Mouse (Mus musculus) heart, postnatal 14 days (tissue): ENCODE results near the gene Casc3. TPM values are rescaled to one million over a fixed set of nuclear protein-coding genes. Genes with fewer than 3 reads are reported as not detected.
A peak's percentile ranks its signal among the peaks of the same experiment; 100 is the strongest.

Experiments used
- DNase-seq, 2 experiments: peaks; one replicate each; pipeline ENCODE4 v3.0.0; 2021 to 2022
- intact Hi-C: fragments of 180-260 bp; cut with DNase I; formaldehyde crosslinking; loops from one replicate; pipeline ENCODE4 v1.15.1; 2025
- total RNA-seq, 2 experiments: library from RNA; stranded (reverse); gene quantifications; 2 replicates each; pipeline ENCODE4 v1.2.3; 2021

Gene Casc3
- total RNA-seq, 2 experiments from 2014 or later: 23.6 to 25.0 TPM

GRCm38 (mm10) chr11:98854116-98854515 is 49.4 kb downstream of the Casc3 start:
- intact Hi-C loops: loop anchor here (10.0 kb wide), 1 partner anchor 271 kb away; no protein-coding TSS in a partner anchor
- DNase-seq: no peak

GRCm38 (mm10) chr11:98854659-98855058 is 50.0 kb downstream of the Casc3 start:
- intact Hi-C loops: loop anchor here (10.0 kb wide), 1 partner anchor 270 kb away; no protein-coding TSS in a partner anchor
- no peak for DNase-seq

GRCm38 (mm10) chr11:98858759-98859731 is 54.3 kb downstream of the Casc3 start:
- peak; percentile 85 to 94 for DNase-seq
- intact Hi-C loops: loop anchor here (1.0 to 10.0 kb wide), 2 partner anchors 50 to 266 kb away; no protein-coding TSS in a partner anchor

- DNase-seq: peak; percentile 96 to 97
- intact Hi-C loops: loop anchor here (5.0 kb wide), 1 partner anchor 104 kb away; no protein-coding TSS in a partner anchor
These were observed 58.5 kb downstream of the Casc3 start, which contains the start of gene Wipf2 for GRCm38 (mm10) chr11:98863028-98863750. Gene Wipf2, plus strand, starts transcription at chr11:98863638.

- intact Hi-C loops: loop anchor here (5.0 kb wide), 1 partner anchor 103 kb away; no protein-coding TSS in a partner anchor
- DNase-seq: no peak
These were observed 59.2 kb downstream of the Casc3 start for GRCm38 (mm10) chr11:98863751-98864429.

- intact Hi-C loops: no loop called here
- DNase-seq: no peak
These were observed 62.6 kb downstream of the Casc3 start for GRCm38 (mm10) chr11:98867293-98867692.

GRCm38 (mm10) chr11:98869906-98870305 is 65.2 kb downstream of the Casc3 start:
- intact Hi-C loops: no loop called here
- no peak for DNase-seq

- no peak for DNase-seq
- intact Hi-C loops: no loop called here
These were observed 66.1 kb downstream of the Casc3 start for GRCm38 (mm10) chr11:98870791-98871190.

- intact Hi-C loops: no loop called here
- no peak for DNase-seq
These were observed 66.7 kb downstream of the Casc3 start for GRCm38 (mm10) chr11:98871416-98871815.

- peak; percentile 27 to 33 for DNase-seq
These were observed 67.3 kb downstream of the Casc3 start for GRCm38 (mm10) chr11:98872040-98872439.

GRCm38 (mm10) chr11:98873900-98874299 is 69.2 kb downstream of the Casc3 start:
- intact Hi-C loops: no loop called here

More at GRCm38 (mm10) chr11:98872040-98872439, 67.3 kb downstream of the Casc3 start:
- intact Hi-C loops: no loop called here

GRCm38 (mm10) chr11:98877001-98877400 is 72.3 kb downstream of the Casc3 start:
- intact Hi-C loops: no loop called here
- DNase-seq: no peak

More at GRCm38 (mm10) chr11:98873900-98874299, 69.2 kb downstream of the Casc3 start:
- peak; percentile 38 to 62 for DNase-seq

Other genes with a start within 250 kb of the Casc3 start
- gene Ormdl3, start 217.5 kb upstream of the Casc3 start, total RNA-seq: 10 to 100 TPM; 35.0 to 37.1 TPM
- gene Lrrc3c, start 206.6 kb upstream of the Casc3 start, total RNA-seq: not detected
- 10 to 100 TPM in 1 of 2 experiments, 1 to 10 TPM in 1; 8.8 to 12.9 TPM for gene Gm12355, start 179.2 kb upstream of the Casc3 start, total RNA-seq
- gene Gsdma3, start 178.5 kb upstream of the Casc3 start, total RNA-seq: 1 to 10 TPM; 4.4 to 4.5 TPM
- gene Gsdma2, start 158.1 kb upstream of the Casc3 start, total RNA-seq: under 1 TPM; 0.22 to 0.50 TPM
- not detected for gene Gsdma, start 140.6 kb upstream of the Casc3 start, total RNA-seq
- gene Psmd3, start 122.4 kb upstream of the Casc3 start, total RNA-seq: 100 to 1,000 TPM; 110 TPM
- not detected for gene Csf3, start 103.6 kb upstream of the Casc3 start, total RNA-seq
- gene Med24, start 75.5 kb upstream of the Casc3 start, total RNA-seq: 10 to 100 TPM; 49.5 to 49.8 TPM
- 100 to 1,000 TPM; 123 to 130 TPM for gene Thra, start 64.3 kb upstream of the Casc3 start, total RNA-seq
- 10 to 100 TPM; 20.7 to 31.5 TPM for gene Nr1d1, start 29.6 kb upstream of the Casc3 start, total RNA-seq
- gene Msl1, start 9.4 kb upstream of the Casc3 start, total RNA-seq: 10 to 100 TPM; 71.2 to 71.8 TPM
- 1 to 10 TPM in 1 of 2 experiments, under 1 TPM in 1; 0.61 to 1.0 TPM for gene Rapgefl1, start 31.9 kb downstream of the Casc3 start, total RNA-seq
- 10 to 100 TPM in 1 of 2 experiments, 1 to 10 TPM in 1; 8.2 to 10.6 TPM for gene Wipf2, start 58.7 kb downstream of the Casc3 start, total RNA-seq
- 1 to 10 TPM in 1 of 2 experiments, under 1 TPM in 1; 0.72 to 2.2 TPM for gene Cdc6, start 102.9 kb downstream of the Casc3 start, total RNA-seq
- 10 to 100 TPM; 17.9 to 21.6 TPM for gene Rara, start 122.9 kb downstream of the Casc3 start, total RNA-seq
- 1 to 10 TPM; 1.5 to 2.0 TPM for gene Gjd3, start 178.1 kb downstream of the Casc3 start, total RNA-seq
- 10 to 100 TPM; 16.0 to 34.1 TPM for gene Top2a, start 219.3 kb downstream of the Casc3 start, total RNA-seq
- 100 to 1,000 TPM; 125 to 129 TPM for gene Igfbp4, start 236.3 kb downstream of the Casc3 start, total RNA-seq